Mouse (Mus musculus): ENCODE results near the gene Fbxo28. TPM values are rescaled to one million over a fixed set of nuclear protein-coding genes. Genes with fewer than 3 reads are reported as not detected.

Gene Fbxo28
- polyA plus RNA-seq, 1 experiment = 8.1 TPM

GRCm38 (mm10) chr1:182349557-182349956, 8.1 kb upstream of the Fbxo28 start:
- DNase-seq (ENCODE audit: low read depth, low spot score) = no peak
- WGBS = 89% methylated on average over 6 of the region's 6 CpGs

GRCm38 (mm10) chr1:182346491-182346890, 5.1 kb upstream of the Fbxo28 start:
- DNase-seq (ENCODE audit: low read depth, low spot score) = no peak
- 61% methylated on average over 5 of the region's 5 CpGs for WGBS

- WGBS = 68% methylated on average over 2 of the region's 2 CpGs
- DNase-seq (ENCODE audit: low read depth, low spot score) = no peak
Measured at GRCm38 (mm10) chr1:182345857-182346256, 4.4 kb upstream of the Fbxo28 start.

GRCm38 (mm10) chr1:182341993-182342392, 564 bp upstream of the Fbxo28 start:
- WGBS = 30% methylated on average over 6 of the region's 6 CpGs
- no peak for DNase-seq (ENCODE audit: low read depth, low spot score)

GRCm38 (mm10) chr1:182340281-182340680, 1.1 kb downstream of the Fbxo28 start:
- WGBS = 36% methylated on average over 7 of the region's 7 CpGs
- no peak for DNase-seq (ENCODE audit: low read depth, low spot score)

GRCm38 (mm10) chr1:182338961-182339565, 2.4 kb downstream of the Fbxo28 start:
- WGBS = 79% methylated on average over 7 of the region's 7 CpGs
- DNase-seq (ENCODE audit: low read depth, low spot score) = no peak

- 84% methylated on average over 7 of the region's 7 CpGs for whole genome bisulfite sequencing
Measured at GRCm38 (mm10) chr1:182333766-182334437, 7.5 kb downstream of the Fbxo28 start.

GRCm38 (mm10) chr1:182332090-182333034, 9.1 kb downstream of the Fbxo28 start:
- DNase-seq (ENCODE audit: low read depth, low spot score) = no peak
- 91% methylated on average over 5 of the region's 5 CpGs for WGBS

More at GRCm38 (mm10) chr1:182333766-182334437, 7.5 kb downstream of the Fbxo28 start:
- no peak for DNase-seq (ENCODE audit: low read depth, low spot score)

GRCm38 (mm10) chr1:182325919-182326318, 15.5 kb downstream of the Fbxo28 start:
- DNase-seq (ENCODE audit: low read depth, low spot score) = no peak
- 92% methylated on average over 1 of the region's 1 CpGs for WGBS

- DNase-seq (ENCODE audit: low read depth, low spot score) = no peak
- WGBS = 89% methylated on average over 7 of the region's 7 CpGs
Measured at GRCm38 (mm10) chr1:182324552-182324951, 16.9 kb downstream of the Fbxo28 start.

- 96% methylated on average over 3 of the region's 3 CpGs for WGBS
- DNase-seq (ENCODE audit: low read depth, low spot score) = no peak
Measured at GRCm38 (mm10) chr1:182323139-182323538, 18.3 kb downstream of the Fbxo28 start.

- 98% methylated on average over 5 of the region's 5 CpGs for WGBS
- DNase-seq (ENCODE audit: low read depth, low spot score) = no peak
Measured at GRCm38 (mm10) chr1:182314201-182314600, 27.2 kb downstream of the Fbxo28 start.

GRCm38 (mm10) chr1:182313181-182313580, 28.2 kb downstream of the Fbxo28 start:
- DNase-seq (ENCODE audit: low read depth, low spot score) = no peak
- 89% methylated on average over 8 of the region's 8 CpGs for WGBS

- over 99% methylated on average over 5 of the region's 5 CpGs for WGBS
- no peak for DNase-seq (ENCODE audit: low read depth, low spot score)
Measured at GRCm38 (mm10) chr1:182311376-182311775, 30.1 kb downstream of the Fbxo28 start.

- 89% methylated on average over 2 of the region's 2 CpGs for WGBS
- no peak for DNase-seq (ENCODE audit: low read depth, low spot score)
Measured at GRCm38 (mm10) chr1:182310316-182310715, 31.1 kb downstream of the Fbxo28 start.

- DNase-seq (ENCODE audit: low read depth, low spot score) = no peak
- 66% methylated on average over 5 of the region's 5 CpGs for WGBS
Measured at GRCm38 (mm10) chr1:182309403-182309802, 32.0 kb downstream of the Fbxo28 start.

GRCm38 (mm10) chr1:182302916-182303315, 38.5 kb downstream of the Fbxo28 start:
- DNase-seq (ENCODE audit: low read depth, low spot score) = no peak
- 78% methylated on average over 5 of the region's 5 CpGs for WGBS

GRCm38 (mm10) chr1:182302176-182302870, 39.1 kb downstream of the Fbxo28 start:
- no peak for DNase-seq (ENCODE audit: low read depth, low spot score)

GRCm38 (mm10) chr1:182297821-182298220, 43.6 kb downstream of the Fbxo28 start:
- WGBS = 91% methylated on average over 5 of the region's 5 CpGs
- DNase-seq (ENCODE audit: low read depth, low spot score) = no peak

More at GRCm38 (mm10) chr1:182302176-182302870, 39.1 kb downstream of the Fbxo28 start:
- 71% methylated on average over 6 of the region's 6 CpGs for WGBS

- no peak for DNase-seq (ENCODE audit: low read depth, low spot score)
- WGBS = 88% methylated on average over 3 of the region's 3 CpGs
Measured at GRCm38 (mm10) chr1:182297246-182297645, 44.2 kb downstream of the Fbxo28 start.
